Mouse (Mus musculus): ENCODE data around the gene Ptges3l. TPM values are rescaled to one million over a fixed set of nuclear protein-coding genes. Genes with fewer than 3 reads are reported as not detected.
"Not testable (repeated sequence)": the region's sequence is repeated elsewhere in the genome, so short reads cannot be mapped to it uniquely, and the experiment has no call there.

Ptges3l gene
- polyA plus RNA-seq, 1 experiment from 2014 or later, result 8.1 TPM

DNA sequence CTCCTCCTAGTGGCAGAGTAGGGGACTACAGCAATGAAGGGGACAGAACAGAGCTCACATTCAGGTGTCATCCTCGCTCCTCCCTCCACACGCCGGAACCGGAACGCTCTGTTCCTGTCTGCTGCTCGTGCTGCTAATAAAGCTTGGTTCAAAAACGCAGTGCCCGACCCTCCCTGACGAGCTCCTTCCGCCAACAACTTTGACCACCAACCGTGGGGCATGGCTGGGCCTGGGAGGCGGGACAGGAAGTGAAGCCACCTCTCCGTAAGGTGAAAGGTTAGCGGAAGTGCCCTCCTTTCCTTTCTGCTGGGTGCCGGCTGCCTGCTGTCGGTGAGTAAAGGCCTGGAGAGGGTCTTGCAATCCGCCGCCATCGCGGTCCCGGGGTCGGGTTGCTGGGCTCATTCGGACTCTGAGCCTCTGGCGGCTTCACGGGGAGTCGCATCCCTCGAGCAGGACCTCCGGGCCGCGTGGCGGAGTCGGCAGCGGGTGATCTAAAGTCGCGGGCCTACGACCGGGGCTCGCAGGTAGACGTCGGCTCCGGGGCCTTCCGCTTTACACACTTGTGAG, 17.1 kb upstream of the Ptges3l start, which contains the start of gene Rpl27:
Gene Rpl27, plus strand, starts transcription at position 172 of the 567 bp plus-strand sequence.
- no peaks in the 10 kb centered on the region for H3K9me3 ChIP-seq
- WGBS, result 1% methylated on average over 42 of the region's 42 CpGs

GRCm38 (mm10) chr11:101441450-101442126, 16.5 kb upstream of the Ptges3l start:
- WGBS, result 40% methylated on average over 15 of the region's 15 CpGs
- ATAC-seq (ENCODE audit: insufficient number of reproducible peaks, insufficient read depth, low FRiP score, low TSS enrichment, low read depth); H3K9me3 ChIP-seq; H3K27ac ChIP-seq; H3K27me3 ChIP-seq: not testable (repeated sequence)
- Histone ChIP-seq H3K4me1 (peaks cover 20% of the 10 kb centered on the region), H3K36me3 (peaks cover 30% of the 10 kb centered on the region), H3K4me3 (peak overlapping the region; percentile 88), H3K9ac (0 out of 2 replicates have a peak overlapping the region, but pooled peaks have one; percentile 27), H3K4me2 (peak overlapping the region; percentile 50)

More for the DNA sequence above, 17.1 kb upstream of the Ptges3l start, which contains the start of gene Rpl27:
- Histone ChIP-seq H3K4me1 (peaks cover 20% of the 10 kb centered on the region), H3K27ac (peak within 1 kb of the TSS; percentile 91), H3K4me3 (peak within 1 kb of the TSS; percentile 88), H3K36me3 (peaks cover 30% of the 10 kb centered on the region), H3K4me2 (peak within 1 kb of the TSS; percentile 95), H3K27me3 (no peaks in the 10 kb centered on the region), H3K9ac (peak within 1 kb of the TSS; percentile 98)
- peak; percentile 98 for ATAC-seq (ENCODE audit: insufficient number of reproducible peaks, insufficient read depth, low FRiP score, low TSS enrichment, low read depth)

- H3K9me3 ChIP-seq; H3K4me2 ChIP-seq; H3K4me3 ChIP-seq; H3K27me3 ChIP-seq; H3K4me1 ChIP-seq; H3K9ac ChIP-seq; H3K27ac ChIP-seq; ATAC-seq (ENCODE audit: insufficient number of reproducible peaks, insufficient read depth, low FRiP score, low TSS enrichment, low read depth): not testable (repeated sequence)
- peaks cover 31% of the 10 kb centered on the region for H3K36me3 ChIP-seq
- 45% methylated on average over 3 of the region's 3 CpGs for WGBS
These were observed 12.9 kb upstream of the Ptges3l start for GRCm38 (mm10) chr11:101438006-101438405.

- WGBS, result 84% methylated on average over 4 of the region's 4 CpGs
- ATAC-seq (ENCODE audit: insufficient number of reproducible peaks, insufficient read depth, low FRiP score, low TSS enrichment, low read depth), result no peak
These were observed 11.8 kb upstream of the Ptges3l start for GRCm38 (mm10) chr11:101436916-101437315.

DNA sequence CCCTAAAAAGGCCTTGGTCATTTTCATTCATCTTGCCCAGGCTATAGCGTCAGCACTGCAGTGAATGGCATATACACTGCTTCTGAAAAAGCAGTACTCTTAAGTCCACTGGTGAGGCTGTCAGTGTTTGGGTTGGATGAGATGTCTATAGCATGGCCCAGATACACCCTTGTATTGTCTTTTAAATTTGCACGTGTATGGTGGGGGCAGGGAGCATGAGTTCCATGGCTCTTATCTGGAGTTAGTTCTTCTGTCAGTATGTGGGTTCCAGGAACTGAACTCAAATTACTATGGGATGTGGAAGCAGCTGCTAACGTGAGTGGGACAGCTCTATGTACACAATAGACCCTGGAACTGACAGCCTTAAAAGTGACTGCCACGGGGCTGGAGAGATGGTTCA, 10.7 kb upstream of the Ptges3l start:
- H3K4me1 ChIP-seq, result no peaks in the 10 kb centered on the region
- no peak for ATAC-seq (ENCODE audit: insufficient number of reproducible peaks, insufficient read depth, low FRiP score, low TSS enrichment, low read depth)
- H3K4me3 ChIP-seq, result no peak overlapping the region
- no peaks in the 10 kb centered on the region for H3K27me3 ChIP-seq
- no peaks in the 10 kb centered on the region for H3K9me3 ChIP-seq
- H3K36me3 ChIP-seq, result peaks cover 50% of the 10 kb centered on the region
- no peak overlapping the region for H3K4me2 ChIP-seq
- 84% methylated on average over 4 of the region's 4 CpGs for WGBS
- no peak overlapping the region for H3K9ac ChIP-seq
- no peak overlapping the region for H3K27ac ChIP-seq

More at GRCm38 (mm10) chr11:101436916-101437315, 11.8 kb upstream of the Ptges3l start:
- Histone ChIP-seq H3K4me2 (no peak overlapping the region), H3K9me3 (no peaks in the 10 kb centered on the region), H3K27me3 (no peaks in the 10 kb centered on the region), H3K36me3 (peaks cover 39% of the 10 kb centered on the region), H3K4me1 (no peaks in the 10 kb centered on the region), H3K4me3 (no peak overlapping the region), H3K27ac (no peak overlapping the region), H3K9ac (no peak overlapping the region)

GRCm38 (mm10) chr11:101433396-101433795, 8.3 kb upstream of the Ptges3l start:
- H3K27me3 ChIP-seq, result no peaks in the 10 kb centered on the region
- WGBS, result 95% methylated on average over 13 of the region's 13 CpGs
- H3K4me3 ChIP-seq, result no peak overlapping the region
- no peak overlapping the region for H3K9ac ChIP-seq
- H3K36me3 ChIP-seq, result peaks cover 69% of the 10 kb centered on the region
- no peak overlapping the region for H3K27ac ChIP-seq
- no peaks in the 10 kb centered on the region for H3K9me3 ChIP-seq
- no peak for ATAC-seq (ENCODE audit: insufficient number of reproducible peaks, insufficient read depth, low FRiP score, low TSS enrichment, low read depth)
- H3K4me2 ChIP-seq, result no peak overlapping the region
- no peaks in the 10 kb centered on the region for H3K4me1 ChIP-seq

DNA sequence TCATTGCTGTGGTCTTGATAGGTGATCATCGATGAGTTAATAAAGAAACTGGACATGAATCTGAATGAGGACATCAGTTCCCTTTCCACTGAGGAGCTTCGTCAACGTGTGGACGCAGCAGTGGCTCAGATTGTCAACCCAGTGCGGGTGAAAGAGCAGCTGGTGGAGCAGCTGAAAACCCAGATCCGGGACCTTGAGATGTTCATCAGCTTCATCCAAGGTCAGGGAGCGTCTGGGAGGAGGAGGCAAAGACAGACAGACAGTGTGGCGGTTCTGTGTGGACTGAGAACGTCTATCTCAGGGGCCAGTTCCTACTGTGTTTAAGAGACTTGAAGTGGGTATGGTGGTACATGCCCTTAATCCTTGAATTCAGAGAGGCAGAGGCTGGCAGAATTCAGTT, 6.2 kb upstream of the Ptges3l start:
- ATAC-seq (ENCODE audit: insufficient number of reproducible peaks, insufficient read depth, low FRiP score, low TSS enrichment, low read depth), result no peak
- H3K9ac ChIP-seq, result no peak overlapping the region
- H3K36me3 ChIP-seq, result peaks cover 69% of the 10 kb centered on the region
- H3K4me1 ChIP-seq, result peaks cover 8% of the 10 kb centered on the region
- H3K27me3 ChIP-seq, result no peaks in the 10 kb centered on the region
- H3K9me3 ChIP-seq, result no peaks in the 10 kb centered on the region
- no peak overlapping the region for H3K4me3 ChIP-seq
- 91% methylated on average over 9 of the region's 9 CpGs for WGBS
- no peak overlapping the region for H3K4me2 ChIP-seq
- H3K27ac ChIP-seq, result no peak overlapping the region

- no peak for ATAC-seq (ENCODE audit: insufficient number of reproducible peaks, insufficient read depth, low FRiP score, low TSS enrichment, low read depth)
- Histone ChIP-seq H3K27me3 (no peaks in the 10 kb centered on the region), H3K27ac (no peak overlapping the region), H3K4me3 (peak overlapping the region; percentile 97), H3K9me3 (no peaks in the 10 kb centered on the region), H3K4me2 (peak overlapping the region; percentile 93), H3K36me3 (peaks cover 23% of the 10 kb centered on the region), H3K4me1 (peaks cover 27% of the 10 kb centered on the region), H3K9ac (peak overlapping the region; percentile 86)
- 52% methylated on average over 8 of the region's 8 CpGs for WGBS
These were observed 1.0 kb upstream of the Ptges3l start for GRCm38 (mm10) chr11:101426165-101426564.

- Histone ChIP-seq H3K36me3 (peaks cover 4% of the 10 kb centered on the region), H3K4me3 (peak within 1 kb of the TSS; percentile 97), H3K27me3 (no peaks in the 10 kb centered on the region), H3K27ac (peak within 1 kb of the TSS; percentile 82), H3K4me2 (peak within 1 kb of the TSS; percentile 93), H3K4me1 (peaks cover 27% of the 10 kb centered on the region), H3K9me3 (no peaks in the 10 kb centered on the region), H3K9ac (peak within 1 kb of the TSS; percentile 86)
- 4% methylated on average over 23 of the region's 23 CpGs for WGBS
- peak; percentile 67; the same call in 1 of the 2 replicates for ATAC-seq (ENCODE audit: insufficient number of reproducible peaks, insufficient read depth, low FRiP score, low TSS enrichment, low read depth)
These were observed 855 bp downstream of the Ptges3l start, which contains the start of gene Gm27029 for GRCm38 (mm10) chr11:101424105-101424851. TSS of gene Gm27029 (minus strand) at chr11:101424796.

DNA sequence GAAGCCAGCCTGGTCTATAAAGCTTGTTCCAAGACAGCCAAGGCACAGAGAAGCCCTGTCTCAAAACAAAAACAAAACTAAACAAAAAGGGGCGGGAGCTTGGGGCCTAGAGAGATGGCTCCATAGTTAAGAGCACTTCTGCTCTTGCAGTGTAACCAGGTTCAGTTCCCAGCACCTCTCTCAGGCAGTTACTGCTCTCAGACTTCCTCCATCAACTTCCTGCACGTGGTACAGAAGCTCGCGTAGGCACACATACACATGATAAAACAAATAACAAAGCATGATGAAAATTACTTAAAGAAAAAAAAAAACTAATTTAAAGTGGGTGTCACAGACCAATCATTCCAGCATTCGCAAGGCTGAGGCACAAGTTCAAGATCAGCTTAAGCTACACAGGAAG, 5.0 kb downstream of the Ptges3l start:
- Histone ChIP-seq H3K9ac (no peak overlapping the region), H3K36me3 (no peaks in the 10 kb centered on the region), H3K4me3 (no peak overlapping the region), H3K9me3 (no peaks in the 10 kb centered on the region), H3K27me3 (no peaks in the 10 kb centered on the region), H3K4me2 (no peak overlapping the region), H3K4me1 (peaks cover 17% of the 10 kb centered on the region), H3K27ac (no peak overlapping the region)
- ATAC-seq (ENCODE audit: insufficient number of reproducible peaks, insufficient read depth, low FRiP score, low TSS enrichment, low read depth), result no peak
- WGBS, result 91% methylated on average over 5 of the region's 5 CpGs

GRCm38 (mm10) chr11:101419610-101420009, 5.5 kb downstream of the Ptges3l start:
- no peak overlapping the region for H3K9ac ChIP-seq
- peaks cover 17% of the 10 kb centered on the region for H3K4me1 ChIP-seq
- 24% methylated on average over 3 of the region's 3 CpGs for WGBS
- no peaks in the 10 kb centered on the region for H3K27me3 ChIP-seq
- H3K4me3 ChIP-seq, result no peak overlapping the region
- no peak overlapping the region for H3K4me2 ChIP-seq
- no peaks in the 10 kb centered on the region for H3K36me3 ChIP-seq
- no peak for ATAC-seq (ENCODE audit: insufficient number of reproducible peaks, insufficient read depth, low FRiP score, low TSS enrichment, low read depth)
- no peaks in the 10 kb centered on the region for H3K9me3 ChIP-seq
- H3K27ac ChIP-seq, result no peak overlapping the region
